Mouse (Mus musculus) heart, adult 2 months (tissue): ENCODE data around the gene Stat6. TPM values are rescaled to one million over a fixed set of nuclear protein-coding genes. Genes with fewer than 3 reads are reported as not detected.
"Not testable (repeated sequence)": the region's sequence is repeated elsewhere in the genome, so short reads cannot be mapped to it uniquely, and the experiment has no call there.

Source experiments
- DNase-seq, 2 experiments: peaks; one replicate each; pipeline ENCODE4 v3.0.0; 2021
- H3K27ac ChIP-seq: fragments of 200-600 bp; 2 replicates; pipeline ENCODE4 v1.8.1; 2022
- H3K27me3 ChIP-seq: fragments of 200-500 bp; 2 replicates; pipeline ENCODE4 v1.6.1; 2012; ENCODE audit warnings: mild to moderate bottlenecking, low read length, inconsistent platforms, mixed read lengths; ENCODE audit not compliant: control insufficient read depth, insufficient read depth
- H3K36me3 ChIP-seq: fragments of 200-500 bp; 2 replicates; pipeline ENCODE4 v1.6.1; 2012; ENCODE audit warnings: low read length, inconsistent platforms; ENCODE audit not compliant: control insufficient read depth, insufficient read depth
- H3K4me1 ChIP-seq: fragments of 200-500 bp; 2 replicates; pipeline ENCODE4 v1.6.1; 2011; ENCODE audit warnings: low read length; ENCODE audit not compliant: control insufficient read depth, insufficient read depth
- H3K4me3 ChIP-seq: fragments of 200-600 bp; 2 replicates; pipeline ENCODE4 v1.8.1; 2022
- H3K79me2 ChIP-seq: fragments of 200-500 bp; replicated peaks from 2 replicates; pipeline ENCODE4 v1.6.1; 2012; ENCODE audit warnings: mild to moderate bottlenecking, inconsistent platforms, low read length, moderate library complexity, mixed read lengths; ENCODE audit not compliant: control insufficient read depth, insufficient read depth
- H3K9ac ChIP-seq: fragments of 200-500 bp; 2 replicates; pipeline ENCODE4 v1.6.1; 2012; ENCODE audit warnings: low read depth, mild to moderate bottlenecking, control low read depth, inconsistent platforms, low read length, mixed read lengths
- CTCF ChIP-seq: fragments of 200-600 bp; IDR thresholded peaks from 2 replicates; pipeline ENCODE4 v1.8.1; 2022; ENCODE audit warnings: antibody characterized with exemption, mild to moderate bottlenecking, moderate library complexity
- EP300 ChIP-seq: fragments of 200-500 bp; IDR thresholded peaks from 2 replicates; pipeline ENCODE4 v1.6.1; 2011; ENCODE audit warnings: low read depth, low read length, control low read depth; ENCODE audit not compliant: insufficient read depth
- POLR2A ChIP-seq: fragments of 200-500 bp; IDR thresholded peaks from 2 replicates; pipeline ENCODE4 v1.6.1; 2011; ENCODE audit warnings: mild to moderate bottlenecking, low read depth, low read length, control low read depth; ENCODE audit not compliant: insufficient read depth
- WGBS: fragments of 180-500 bp; shearing (Covaris S2); methylation state at CpG from one replicate; pipeline ENCODE4 v1.1.7; 2018; 5-methylcytosine and 5-hydroxymethylcytosine counted together
- intact Hi-C: fragments of 180-260 bp; cut with DNase I; formaldehyde crosslinking; loops from one replicate; pipeline ENCODE4 v1.15.1; 2025
- polyA plus RNA-seq: library from polyadenylated mRNA; depleted of rRNA; stranded (reverse); fragments of >200 nt; gene quantifications from 2 replicates; pipeline ENCODE4 v1.2.3, GENCODE M21; 2012
- total RNA-seq, 2 experiments: library from RNA; stranded (reverse); gene quantifications; 2 replicates each; pipeline ENCODE4 v1.2.3; 2021

Stat6 gene
- total and polyA plus RNA-seq, 3 experiments, result 43.7 to 49.5 (median 43.9) TPM

DNA sequence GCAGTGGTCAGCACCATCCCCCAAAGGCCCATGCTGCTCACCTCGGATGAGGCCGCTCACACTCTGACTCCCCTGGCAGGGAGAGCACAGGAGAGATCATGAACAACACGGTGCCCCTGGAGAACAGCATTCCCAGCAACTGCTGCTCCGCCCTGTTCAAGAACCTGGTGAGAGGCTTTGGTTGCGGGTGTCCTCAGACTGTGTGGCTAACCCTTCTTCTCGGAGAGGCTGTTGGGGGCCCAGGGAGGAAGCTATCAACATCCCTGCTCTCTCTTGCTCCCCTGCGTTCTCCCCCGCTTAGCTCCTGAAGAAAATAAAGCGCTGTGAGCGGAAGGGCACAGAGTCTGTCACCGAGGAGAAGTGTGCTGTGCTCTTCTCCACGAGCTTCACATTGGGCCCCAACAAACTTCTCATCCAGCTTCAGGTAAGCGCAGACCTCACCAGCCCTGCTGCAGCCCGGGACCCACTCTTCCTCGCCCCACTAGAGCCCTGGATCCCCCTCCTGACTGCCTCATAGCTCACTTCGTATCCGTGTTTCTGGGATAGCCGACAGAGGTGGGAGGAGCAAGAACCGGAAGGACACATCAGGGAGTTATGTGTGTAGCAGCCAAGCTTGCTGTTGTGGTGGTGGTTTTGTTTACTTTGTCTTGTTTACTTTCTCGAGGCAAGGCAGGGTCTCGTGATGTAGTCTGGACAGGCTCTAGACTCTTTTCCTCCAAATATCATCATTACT, 10.3 kb downstream of the Stat6 start:
- Histone ChIP-seq H3K4me1 (no peaks in the 10 kb centered on the region), H3K4me3 (no peak overlapping the region), H3K79me2 (no peaks in the 10 kb centered on the region), H3K27me3 (no peaks in the 10 kb centered on the region), H3K9ac (no peak overlapping the region), H3K36me3 (no peaks in the 10 kb centered on the region), H3K27ac (no peak overlapping the region)
- 59% methylated on average over 21 of the region's 21 CpGs for WGBS
- no peak for DNase-seq
- intact Hi-C loops, result no loop called here
- TF ChIP-seq POLR2A (no peak), EP300 (no peak), CTCF (no peak)

DNA sequence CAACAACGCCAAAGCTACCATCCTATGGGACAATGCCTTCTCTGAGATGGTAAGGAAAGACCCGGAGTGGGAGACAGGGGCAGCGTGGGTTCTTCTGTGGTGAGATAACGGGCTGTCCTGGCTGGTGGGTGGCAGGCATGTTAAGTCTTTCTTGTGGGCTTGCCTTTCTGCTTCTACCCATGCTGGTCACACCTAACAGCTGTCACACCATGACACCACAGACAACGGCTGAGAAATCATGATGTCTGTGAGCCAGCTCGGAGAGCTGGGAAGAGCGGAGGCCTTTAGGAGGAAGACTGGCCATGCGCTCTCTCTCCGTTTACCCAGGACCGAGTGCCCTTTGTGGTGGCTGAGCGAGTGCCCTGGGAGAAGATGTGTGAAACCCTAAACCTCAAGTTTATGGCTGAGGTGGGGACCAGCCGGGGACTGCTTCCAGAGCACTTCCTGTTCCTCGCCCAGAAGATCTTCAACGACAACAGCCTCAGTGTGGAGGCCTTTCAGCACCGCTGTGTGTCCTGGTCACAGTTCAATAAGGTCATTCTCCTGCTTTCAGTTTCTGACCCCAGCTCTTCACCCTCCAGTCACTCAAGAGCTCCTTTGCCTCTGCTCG, 12.3 kb downstream of the Stat6 start:
- no peaks in the 10 kb centered on the region for H3K4me1 ChIP-seq
- H3K36me3 ChIP-seq, result no peaks in the 10 kb centered on the region
- no peaks in the 10 kb centered on the region for H3K27me3 ChIP-seq
- TF ChIP-seq POLR2A (no peak), EP300 (no peak), CTCF (no peak)
- intact Hi-C loops, result no loop called here
- 74% methylated on average over 16 of the region's 16 CpGs for WGBS
- no peaks in the 10 kb centered on the region for H3K79me2 ChIP-seq
- H3K9ac ChIP-seq, result no peak overlapping the region
- DNase-seq, result peak in 1 of 2 experiments; percentile 13
- H3K27ac ChIP-seq, result no peak overlapping the region
- no peak overlapping the region for H3K4me3 ChIP-seq

DNA sequence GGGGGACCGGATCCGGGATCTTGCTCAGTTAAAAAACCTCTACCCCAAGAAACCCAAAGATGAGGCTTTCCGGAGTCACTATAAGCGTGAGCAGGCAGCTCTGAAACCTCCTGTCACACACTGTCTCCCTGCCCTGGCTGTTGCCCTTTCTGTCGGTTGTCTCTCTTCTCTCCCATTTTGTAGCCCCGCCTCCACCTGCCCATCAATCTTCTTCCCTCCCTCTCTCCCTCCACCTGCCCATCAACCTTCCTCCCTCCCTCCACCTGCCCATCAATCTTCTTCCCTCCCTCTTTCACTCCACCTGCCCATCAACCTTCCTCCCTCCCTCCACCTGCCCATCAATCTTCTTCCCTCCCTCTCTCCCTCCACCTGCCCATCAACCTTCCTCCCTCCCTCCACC, 14.8 kb downstream of the Stat6 start:
- H3K79me2 ChIP-seq, intact Hi-C loops, H3K36me3 ChIP-seq, H3K27me3 ChIP-seq, H3K27ac ChIP-seq, H3K4me3 ChIP-seq, H3K9ac ChIP-seq, H3K4me1 ChIP-seq, DNase-seq: not testable (repeated sequence)
- WGBS, result 87% methylated on average over 6 of the region's 6 CpGs

DNA sequence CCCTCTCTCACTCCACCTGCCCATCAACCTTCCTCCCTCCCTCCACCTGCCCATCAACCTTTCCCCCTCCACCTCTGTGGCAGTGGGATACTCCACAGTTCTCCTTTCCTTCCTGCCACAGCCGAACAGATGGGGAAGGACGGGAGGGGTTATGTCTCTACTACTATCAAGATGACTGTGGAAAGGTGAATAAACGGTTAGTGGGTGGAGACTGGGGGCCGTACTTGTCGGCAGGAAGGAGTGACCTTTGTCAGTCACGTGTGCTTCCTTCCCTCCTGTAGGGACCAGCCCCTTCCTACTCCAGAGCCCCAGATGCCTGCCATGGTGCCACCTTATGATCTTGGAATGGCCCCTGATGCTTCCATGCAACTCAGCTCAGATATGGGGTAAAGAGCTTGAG, 15.3 kb downstream of the Stat6 start:
- intact Hi-C loops, result no loop called here
- 29% methylated on average over 6 of the region's 6 CpGs for WGBS
- TF ChIP-seq POLR2A, result no peak

DNA sequence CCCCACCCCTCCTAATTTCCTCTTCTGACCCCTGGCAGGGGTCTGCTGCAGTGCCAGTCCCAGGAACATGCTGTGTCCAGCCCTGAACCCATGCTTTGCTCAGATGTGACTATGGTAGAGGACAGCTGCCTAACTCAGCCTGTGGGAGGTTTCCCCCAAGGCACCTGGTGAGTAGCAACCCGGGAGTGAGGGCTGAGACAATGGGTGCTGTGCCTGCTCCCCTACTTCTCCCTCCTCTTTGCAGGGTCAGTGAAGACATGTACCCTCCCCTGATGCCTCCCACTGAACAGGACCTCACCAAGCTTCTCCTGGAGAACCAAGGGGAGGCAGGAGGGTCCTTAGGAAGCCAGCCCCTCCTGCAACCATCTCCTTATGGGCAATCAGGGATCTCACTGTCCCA, 16.8 kb downstream of the Stat6 start:
- WGBS, result 31% methylated on average over 1 of the region's 1 CpGs

More for the DNA sequence above, 15.3 kb downstream of the Stat6 start:
- Histone ChIP-seq H3K27ac (no peak overlapping the region), H3K4me3 (no peak overlapping the region), H3K27me3 (no peaks in the 10 kb centered on the region), H3K79me2 (no peaks in the 10 kb centered on the region), H3K4me1 (peaks cover 11% of the 10 kb centered on the region), H3K36me3 (no peaks in the 10 kb centered on the region), H3K9ac (no peak overlapping the region)
- DNase-seq, result no peak

DNA sequence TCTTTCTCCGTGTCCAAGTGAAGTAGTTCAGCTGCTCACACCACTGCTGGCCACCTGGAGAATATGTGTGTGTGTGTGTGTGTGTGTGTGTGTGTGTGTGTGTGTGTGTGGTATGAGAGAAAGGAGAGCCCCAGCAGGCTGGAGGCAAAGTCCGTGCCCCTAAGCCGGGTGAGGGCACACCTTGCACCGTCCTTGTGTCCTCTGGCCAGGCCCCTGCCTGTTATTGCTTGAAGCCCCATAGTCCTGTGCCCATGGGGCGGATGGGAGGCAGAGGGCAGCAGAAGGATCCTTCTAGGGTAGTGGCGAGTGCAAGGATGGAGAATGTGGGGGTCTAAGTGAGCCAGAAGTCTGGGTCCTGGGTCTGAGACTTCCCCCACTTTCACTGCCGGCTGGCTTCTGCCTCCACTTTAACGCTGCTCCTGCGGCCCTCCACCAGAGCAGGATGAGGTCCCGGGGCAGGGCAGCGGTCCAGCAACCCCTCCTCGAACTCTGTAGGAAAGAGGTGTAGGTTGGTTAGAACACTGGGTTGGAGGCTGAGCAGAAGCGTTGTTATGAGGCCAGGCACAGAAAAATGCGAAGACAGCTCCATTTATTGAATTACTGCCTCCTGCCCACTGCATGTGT, 18.6 kb downstream of the Stat6 start:
- H3K27me3 ChIP-seq, result no peaks in the 10 kb centered on the region
- H3K4me3 ChIP-seq, result peak overlapping the region; percentile 46
- peak overlapping the region; percentile 51 for H3K9ac ChIP-seq
- intact Hi-C loops, result no loop called here
- no peaks in the 10 kb centered on the region for H3K79me2 ChIP-seq
- no peaks in the 10 kb centered on the region for H3K36me3 ChIP-seq
- DNase-seq, result peak; percentile 36 to 53
- peak overlapping the region; percentile 85 for H3K27ac ChIP-seq
- WGBS, result 27% methylated on average over 14 of the region's 14 CpGs
- H3K4me1 ChIP-seq, result peaks cover 14% of the 10 kb centered on the region
- no peak for TF ChIP-seq CTCF
- no peak for TF ChIP-seq EP300
- 0 out of 2 replicates have a peak, but pooled peaks have one; percentile 2 for TF ChIP-seq POLR2A

More for the DNA sequence above, 16.8 kb downstream of the Stat6 start:
- Histone ChIP-seq H3K27me3 (no peaks in the 10 kb centered on the region), H3K79me2 (no peaks in the 10 kb centered on the region), H3K27ac (no peak overlapping the region), H3K36me3 (no peaks in the 10 kb centered on the region), H3K4me3 (no peak overlapping the region), H3K9ac (no peak overlapping the region), H3K4me1 (peaks cover 11% of the 10 kb centered on the region)
- no peak for DNase-seq
- TF ChIP-seq POLR2A (no peak), CTCF (no peak), EP300 (no peak)
- intact Hi-C loops, result no loop called here
